Mouse (Mus musculus) kidney, adult 2 months (tissue): ENCODE measurements at regions not wholly inside any gene's neighbourhood (a gene's known extent, or its start where the extent isn't known, plus 50 kb on each side); places are given as distances from the start of the nearest gene placed in this dataset.

Experiments
- CTCF ChIP-seq: fragments of 200-500 bp; conservative IDR thresholded peaks from 2 replicates; pipeline ENCODE4 v1.5.1; 2011; ENCODE audit warnings: low read depth, mild to moderate bottlenecking, control low read depth, low read length, moderate library complexity, mixed read lengths; ENCODE audit not compliant: insufficient read depth, insufficient read length
- POLR2A ChIP-seq: fragments of 200-500 bp; IDR thresholded peaks from one replicate; pipeline ENCODE4 v1.6.1; 2011; ENCODE audit warnings: low read depth, low read length, control low read depth

- TF ChIP-seq POLR2A (no peak), CTCF (no peak)
Measured at GRCm38 (mm10) chr3:83424267-83424666, 296.5 kb downstream of the Dchs2 start.
